Mouse (Mus musculus) mammary gland, adult 2 months (tissue): ENCODE data around the gene Agpat1. TPM values are rescaled to one million over a fixed set of nuclear protein-coding genes. Genes with fewer than 3 reads are reported as not detected.

ENCODE experiments used
- polyA plus RNA-seq: library from polyadenylated mRNA; depleted of rRNA; stranded (reverse); fragments of >200 nt; gene quantifications from 2 replicates; pipeline ENCODE4 v1.2.3, GENCODE M21; 2012; ENCODE audit warnings: low replicate concordance; rRNA removed

Gene Agpat1
- 298 and 323 TPM in 2 replicates for polyA plus RNA-seq

DNA sequence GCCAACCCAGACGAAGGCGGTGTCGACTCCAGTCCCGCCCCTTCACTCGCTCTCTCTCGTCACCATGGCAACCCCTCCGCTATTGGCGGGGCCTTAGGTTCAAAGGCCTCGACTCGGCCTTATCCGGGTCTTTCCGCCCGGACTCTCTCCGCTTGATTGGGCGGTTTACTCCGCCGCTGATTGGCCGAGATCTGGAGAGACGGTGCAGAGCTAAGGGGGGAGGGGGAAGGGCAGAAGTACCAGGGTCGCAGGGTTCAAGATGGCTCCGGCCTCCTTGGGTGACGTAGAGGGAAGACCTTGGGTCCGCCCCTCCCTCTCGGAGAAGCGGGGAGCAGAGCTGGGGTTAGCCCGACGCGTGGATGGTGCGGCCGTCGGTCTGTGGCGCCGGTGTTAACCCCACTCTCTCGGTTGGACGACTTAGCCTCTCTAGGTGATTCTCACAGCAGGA lies at the start of gene Agpat1:
Gene Agpat1, plus strand, starts transcription at position 202 of the 448 bp plus-strand sequence.

DNA sequence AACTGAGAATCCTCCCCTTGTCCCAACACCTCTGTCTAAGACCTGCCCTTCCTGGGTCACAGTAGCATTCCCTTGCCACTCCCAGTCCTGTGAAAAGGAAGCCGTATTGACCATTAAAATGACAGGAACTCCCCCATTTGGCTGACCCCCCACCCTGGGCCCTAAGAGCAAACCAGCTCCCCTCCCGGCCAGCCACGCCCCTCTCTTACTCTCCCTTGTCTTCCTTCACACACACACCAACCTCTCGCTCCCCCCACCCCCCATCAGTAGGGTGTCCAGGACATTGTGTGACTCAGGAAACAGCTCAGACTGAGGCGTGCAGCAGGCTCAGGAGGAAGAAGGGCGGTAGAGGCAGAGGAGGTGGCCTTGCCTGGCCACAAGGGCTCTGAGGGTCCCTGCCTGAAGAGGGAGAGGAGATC lies 40.0 kb upstream of the Agpat1 start, which contains the start of gene Notch4:
Gene Notch4, plus strand, starts transcription at position 266 of the 419 bp plus-strand sequence.

GRCm38 (mm10) chr17:34589681-34590101 lies 14.4 kb upstream of the Agpat1 start, which contains the start of gene Gpsm3:
Gpsm3 (plus strand) TSS chr17:34589806.

DNA sequence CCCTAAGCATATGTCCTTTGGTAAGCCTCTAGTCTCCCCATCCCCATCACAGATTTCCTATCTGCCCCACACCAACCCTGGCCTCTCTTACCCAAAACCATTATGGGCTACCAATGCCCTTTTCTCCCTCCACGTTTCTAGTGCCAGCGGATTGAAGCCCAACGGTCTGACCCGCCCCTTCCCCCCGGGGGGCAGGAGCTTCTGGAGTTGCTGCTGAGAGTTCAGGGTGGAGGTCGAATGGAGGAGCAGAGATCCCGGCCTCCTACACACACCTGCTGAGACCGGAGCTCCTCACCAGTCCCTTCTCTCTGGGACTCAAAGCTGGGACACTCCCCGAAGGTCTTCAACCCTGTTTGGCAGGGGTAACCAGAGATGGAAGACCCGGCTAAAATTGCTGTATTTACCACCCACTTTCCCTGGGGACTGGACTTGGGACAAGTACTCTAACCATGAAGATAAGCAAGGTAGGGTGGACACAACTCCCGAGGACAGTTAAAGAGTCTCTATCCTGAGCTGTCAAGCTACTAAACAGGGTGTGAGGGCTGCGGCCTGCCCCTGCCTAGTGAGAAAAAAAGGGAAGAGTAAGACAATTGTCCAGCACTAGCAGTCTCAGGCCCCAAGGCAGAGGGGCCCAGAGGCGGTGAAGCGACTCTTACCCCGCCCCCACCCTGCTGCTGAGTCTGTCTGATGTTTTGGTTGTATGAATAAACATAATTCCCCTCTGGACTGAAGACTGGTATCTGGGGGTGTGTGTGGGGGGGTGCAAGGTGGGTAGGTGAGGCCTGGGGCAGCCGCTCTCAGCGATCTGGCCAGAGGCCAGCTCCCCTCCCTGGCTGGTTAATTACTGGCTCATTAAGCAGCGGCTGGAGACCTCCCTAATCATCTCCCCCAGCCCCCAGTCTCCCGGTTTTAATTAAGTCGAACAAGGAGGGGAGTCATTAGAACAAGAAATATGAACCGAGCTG lies 12.8 kb upstream of the Agpat1 start, which contains the start of gene Pbx2:
Gene Pbx2, plus strand, starts transcription at position 238 of the 965 bp plus-strand sequence.

DNA sequence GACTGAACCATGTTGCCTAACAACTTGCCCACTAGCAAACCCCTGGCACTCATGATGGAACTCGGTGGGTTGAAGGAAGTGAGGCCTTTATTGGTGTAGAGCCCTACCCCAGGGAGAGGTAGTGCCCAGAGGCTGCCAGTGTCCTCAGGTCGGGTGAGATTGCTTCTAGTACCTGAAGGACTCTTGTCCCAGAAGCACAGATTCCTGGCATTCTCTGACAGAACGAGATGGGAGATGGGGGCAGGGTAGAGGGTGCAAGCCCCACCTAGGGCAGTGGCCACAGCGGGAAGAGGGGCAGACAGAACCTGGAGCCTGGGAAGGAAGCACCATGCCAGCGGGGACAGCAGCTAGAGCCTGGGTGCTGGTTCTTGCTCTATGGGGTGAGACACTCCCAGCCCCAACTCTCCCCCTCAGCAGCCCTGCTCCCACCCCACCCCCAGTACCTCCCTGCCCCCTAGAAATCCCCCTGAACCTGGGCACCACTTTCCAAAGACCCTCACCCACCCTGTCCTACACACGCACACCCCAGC lies 6.4 kb upstream of the Agpat1 start, which contains the start of gene Ager:
Gene Ager, plus strand, starts transcription at position 297 of the 530 bp plus-strand sequence.

DNA sequence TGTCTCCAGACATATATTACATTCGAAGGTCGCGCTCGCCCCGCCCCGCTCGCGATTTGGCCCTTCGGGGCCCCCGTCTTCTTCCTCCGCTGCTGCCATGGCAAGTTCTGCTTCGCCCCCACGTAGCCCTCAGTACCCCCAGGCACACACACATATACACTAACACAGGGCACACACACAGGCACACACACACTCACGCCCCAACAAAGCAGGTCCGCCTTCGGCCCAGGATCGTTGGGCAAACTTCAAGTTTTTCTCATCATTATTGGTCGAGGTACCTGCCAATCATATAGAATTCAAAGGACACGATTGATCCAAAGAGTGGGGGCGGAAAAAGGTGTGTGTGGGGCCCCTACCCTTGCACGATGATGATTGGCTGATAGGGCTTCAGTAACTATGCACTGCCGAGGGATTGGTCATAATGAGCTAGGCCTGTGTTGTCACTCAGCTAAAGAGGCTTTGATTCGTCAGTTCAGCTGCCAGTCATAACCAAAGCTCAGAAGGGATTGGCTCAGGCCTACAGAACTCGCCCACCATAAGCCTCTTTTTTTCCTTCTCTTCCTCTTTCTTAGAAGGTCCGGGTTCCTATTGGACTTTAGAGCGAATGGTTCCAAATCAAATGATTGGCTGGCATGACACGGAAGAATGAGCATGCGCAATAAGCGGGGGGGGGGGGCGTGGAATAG lies 544 bp upstream of the Agpat1 start, which contains the start of gene Rnf5:
Gene Rnf5, minus strand, starts transcription at position 316 of the 686 bp plus-strand sequence.

DNA sequence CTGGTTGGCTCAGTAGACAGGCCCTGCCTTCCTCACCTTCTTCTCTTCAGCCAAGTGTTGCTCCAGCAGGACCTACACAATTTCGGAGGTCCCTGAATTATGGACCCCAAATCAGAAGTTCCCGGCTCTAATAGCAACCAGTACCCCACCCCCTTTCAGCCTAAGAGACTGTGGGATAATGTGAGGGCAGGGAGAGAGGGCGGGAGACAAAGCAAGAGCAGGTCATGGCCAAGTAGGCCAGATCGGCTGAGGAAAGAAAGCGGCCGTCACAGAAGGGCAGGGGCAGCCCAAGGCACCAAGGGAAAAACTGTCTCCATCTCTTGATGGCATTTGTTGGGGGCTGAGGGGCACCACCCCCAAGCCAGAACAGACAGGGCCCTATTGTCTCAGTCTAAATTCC lies 11.8 kb downstream of the Agpat1 start, which contains the start of gene Egfl8:
Gene Egfl8, minus strand, starts transcription at position 101 of the 400 bp plus-strand sequence.

DNA sequence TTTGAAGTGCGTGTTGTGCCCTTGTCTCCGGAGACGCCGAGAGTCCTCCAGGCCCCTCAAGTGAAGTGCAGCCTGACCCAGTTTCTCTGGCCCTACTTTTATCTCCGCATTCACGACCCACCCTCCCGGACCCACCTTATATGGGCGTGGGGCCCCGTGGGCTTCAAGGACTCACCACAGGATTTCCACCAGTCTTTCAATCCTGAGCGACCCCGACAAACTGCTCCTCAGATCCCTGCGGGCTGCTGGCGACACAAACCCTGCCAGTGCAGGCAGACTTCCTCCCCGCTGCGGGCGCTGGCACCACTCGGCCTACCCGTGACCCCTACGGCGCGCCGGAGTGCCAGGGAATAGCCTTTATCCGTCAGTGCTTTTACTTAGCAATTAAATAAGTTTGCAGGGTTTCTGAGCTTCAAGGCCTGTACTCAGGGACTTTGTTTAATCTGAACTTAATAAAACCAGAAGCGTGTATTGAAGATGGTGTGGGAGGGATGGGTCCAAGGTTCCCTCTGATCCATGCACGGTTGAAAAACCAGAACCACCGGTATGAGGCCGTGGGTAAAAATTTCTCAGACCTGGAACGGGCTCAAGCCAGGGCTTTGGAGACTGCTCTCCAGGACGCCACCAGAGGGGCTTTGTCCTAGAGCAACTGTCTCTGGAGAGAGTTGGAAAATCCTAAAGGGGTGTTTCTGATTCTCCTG lies 24.0 kb downstream of the Agpat1 start, which contains the start of gene Ppt2:
Gene Ppt2, minus strand, starts transcription at position 568 of the 701 bp plus-strand sequence.

GRCm38 (mm10) chr17:34629221-34629751 lies 25.2 kb downstream of the Agpat1 start, which contains the start of gene Prrt1:
Prrt1 (plus strand) TSS chr17:34629533.

DNA sequence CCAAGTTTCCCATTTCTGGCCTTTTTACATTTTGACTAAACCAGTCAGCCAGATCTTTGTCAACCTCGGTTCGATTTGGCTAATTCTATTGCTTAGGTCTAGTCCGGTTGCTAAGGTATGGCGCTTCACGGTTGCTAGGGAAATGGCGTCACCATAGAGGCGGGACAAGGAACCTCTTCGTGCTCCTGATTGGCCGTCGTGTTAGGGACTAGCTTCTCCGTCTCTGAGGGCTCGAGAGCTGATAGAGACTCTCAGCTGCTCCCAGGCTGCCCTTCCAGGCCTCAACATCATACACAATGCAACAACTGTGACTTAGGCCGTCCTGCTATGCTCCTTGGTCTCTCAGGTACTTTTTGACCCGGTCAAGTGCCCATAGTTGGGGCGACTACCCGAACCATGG lies 40.5 kb downstream of the Agpat1 start, which contains the start of gene Fkbpl:
Gene Fkbpl, plus strand, starts transcription at position 157 of the 400 bp plus-strand sequence.

GRCm38 (mm10) chr17:34646906-34647787 lies 43.1 kb downstream of the Agpat1 start, which contains the start of gene Atf6b:
Atf6b (plus strand) TSS chr17:34647146.

Other genes starting within 250 kb of the Agpat1 start
- 1.8 and 3.7 TPM in 2 replicates for gene Btnl2, start 249.4 kb upstream of the Agpat1 start, polyA plus RNA-seq
- gene Btnl1, start 227.1 kb upstream of the Agpat1 start, polyA plus RNA-seq, result 0.20 TPM in 2 replicates
- 0.99 and 1.6 TPM in 2 replicates for gene BC051142, start 205.4 kb upstream of the Agpat1 start, polyA plus RNA-seq
- not detected in 2 replicates for gene Btnl4, start 126.9 kb upstream of the Agpat1 start, polyA plus RNA-seq
- gene Btnl6, start 86.9 kb upstream of the Agpat1 start, polyA plus RNA-seq, result not detected in 2 replicates
- gene Notch4, start 40.0 kb upstream of the Agpat1 start, polyA plus RNA-seq, result 24.6 and 49.4 TPM in 2 replicates
- gene Gpsm3, start 14.5 kb upstream of the Agpat1 start, polyA plus RNA-seq, result 36.4 and 82.7 TPM in 2 replicates
- gene Pbx2, start 13.0 kb upstream of the Agpat1 start, polyA plus RNA-seq, result 51.4 and 73.4 TPM in 2 replicates
- gene Ager, start 6.4 kb upstream of the Agpat1 start, polyA plus RNA-seq, result 3.5 and 7.0 TPM in 2 replicates
- gene Rnf5, start 572 bp upstream of the Agpat1 start, polyA plus RNA-seq, result 70.5 and 113 TPM in 2 replicates
- gene Egfl8, start 11.7 kb downstream of the Agpat1 start, polyA plus RNA-seq, result 5.0 and 5.6 TPM in 2 replicates
- gene Ppt2, start 24.2 kb downstream of the Agpat1 start, polyA plus RNA-seq, result 45.7 and 50.6 TPM in 2 replicates
- 16.4 and 33.2 TPM in 2 replicates for gene Prrt1, start 25.3 kb downstream of the Agpat1 start, polyA plus RNA-seq
- 4.5 and 7.3 TPM in 2 replicates for gene Fkbpl, start 40.5 kb downstream of the Agpat1 start, polyA plus RNA-seq
- gene Atf6b, start 42.9 kb downstream of the Agpat1 start, polyA plus RNA-seq, result 70.2 and 126 TPM in 2 replicates
- 74.4 and 107 TPM in 2 replicates for gene Tnxb, start 66.3 kb downstream of the Agpat1 start, polyA plus RNA-seq
- 184 and 192 TPM in 2 replicates for gene C4b, start 139.6 kb downstream of the Agpat1 start, polyA plus RNA-seq
- gene Cyp21a1, start 200.3 kb downstream of the Agpat1 start, polyA plus RNA-seq, result 0.11 and 0.60 TPM in 2 replicates
- 48.6 and 50.3 TPM in 2 replicates for gene Stk19, start 232.7 kb downstream of the Agpat1 start, polyA plus RNA-seq
- gene Dxo, start 232.8 kb downstream of the Agpat1 start, polyA plus RNA-seq, result 72.8 and 80.9 TPM in 2 replicates
- 77.4 and 105 TPM in 2 replicates for gene Skiv2l, start 245.9 kb downstream of the Agpat1 start, polyA plus RNA-seq
- gene Nelfe, start 246.1 kb downstream of the Agpat1 start, polyA plus RNA-seq, result 18.7 and 20.6 TPM in 2 replicates